Mouse (Mus musculus) small intestine, adult 2 months (tissue): ENCODE measurements around the gene Mpl.

Source experiments
- CTCF ChIP-seq: fragments of 200-500 bp; IDR thresholded peaks from 2 replicates; pipeline ENCODE4 v1.5.1; 2012; ENCODE audit warnings: low read depth, mild to moderate bottlenecking, control low read depth, inconsistent platforms, low read length, moderate library complexity, mixed read lengths; ENCODE audit not compliant: insufficient replicate concordance, insufficient read length; ENCODE audit errors: extremely low read depth
- POLR2A ChIP-seq: fragments of 200-500 bp; IDR thresholded peaks from 2 replicates; pipeline ENCODE4 v1.6.1; 2012; ENCODE audit warnings: low read depth, mild to moderate bottlenecking, control low read depth, inconsistent platforms, low read length, moderate library complexity

GRCm38 (mm10) chr4:118402701-118403100 lies 54.6 kb downstream of the Mpl start:
- TF ChIP-seq POLR2A (no peak), CTCF (no peak)
